Mouse (Mus musculus) hindbrain, embryonic 12.5 days (tissue): Measurements from ENCODE around the gene Fam133b. TPM values are rescaled to one million over a fixed set of nuclear protein-coding genes. Genes with fewer than 3 reads are reported as not detected.

Experiments
- ATAC-seq: fragments of 200-750 bp; cut with Nextera tagmentation; 2 replicates; pipeline ENCODE4 v1.8.0; 2017; ENCODE audit warnings: moderate TSS enrichment; ENCODE audit not compliant: low FRiP score
- H3K27ac ChIP-seq: fragments of 300-500 bp; sonication (generic); 2 replicates; pipeline ENCODE4 v1.5.1; 2016; ENCODE audit warnings: mild to moderate bottlenecking
- H3K27me3 ChIP-seq: fragments of 300-500 bp; sonication (generic); 2 replicates; pipeline ENCODE4 v1.6.1; 2016; ENCODE audit warnings: mild to moderate bottlenecking
- H3K36me3 ChIP-seq: fragments of 300-500 bp; sonication (generic); 2 replicates; pipeline ENCODE4 v1.6.1; 2016; ENCODE audit warnings: mild to moderate bottlenecking
- H3K4me1 ChIP-seq: fragments of 300-500 bp; sonication (generic); 2 replicates; pipeline ENCODE4 v1.6.1; 2016
- H3K4me2 ChIP-seq: fragments of 300-500 bp; sonication (generic); replicated peaks from 2 replicates; pipeline ENCODE4 v1.6.1; 2016; ENCODE audit warnings: mild to moderate bottlenecking
- H3K4me3 ChIP-seq: fragments of 300-500 bp; sonication (generic); 2 replicates; pipeline ENCODE4 v1.5.1; 2016; ENCODE audit warnings: mild to moderate bottlenecking
- H3K9ac ChIP-seq: fragments of 300-500 bp; sonication (generic); 2 replicates; pipeline ENCODE4 v1.6.1; 2016; ENCODE audit warnings: mild to moderate bottlenecking, moderate library complexity
- H3K9me3 ChIP-seq: fragments of 300-500 bp; sonication (generic); replicated peaks from 2 replicates; pipeline ENCODE4 v1.6.1; 2016; ENCODE audit warnings: mild to moderate bottlenecking
- WGBS: fragments of 180-500 bp; shearing (Covaris S2); methylation state at CpG from one replicate; pipeline ENCODE4 v1.1.7; 2016; 5-methylcytosine and 5-hydroxymethylcytosine counted together
- polyA plus RNA-seq: library from polyadenylated mRNA; unstranded; fragments of >200 nt; fragmentation: Nextera tagmentation; extraction: Ambion mirVana; gene quantifications from 2 replicates; pipeline ENCODE4 v1.2.1, GENCODE M21; 2016

The Fam133b gene
- polyA plus RNA-seq, 1 experiment from 2014 or later: 32.4 TPM

DNA sequence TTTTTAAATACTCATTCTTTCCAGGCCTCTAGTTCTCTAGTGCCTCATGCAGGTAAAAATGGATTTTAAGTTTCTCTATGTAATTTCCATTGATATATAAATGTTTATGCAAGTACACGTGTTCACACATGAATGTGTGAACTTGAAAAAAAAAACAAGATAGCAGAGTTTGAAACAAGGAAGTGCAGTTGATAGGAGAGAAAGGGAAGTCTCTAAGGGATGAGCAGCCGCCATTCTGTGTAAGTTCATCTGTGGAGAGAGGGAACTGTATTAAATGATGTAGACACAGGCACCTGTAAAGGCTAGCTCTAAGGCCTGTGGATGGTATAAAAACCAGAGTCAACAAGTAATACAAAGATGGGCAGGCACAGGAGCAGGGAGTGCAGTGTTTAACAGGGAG, 38.1 kb upstream of the Fam133b start:
- ATAC-seq: no peak
- Histone ChIP-seq H3K36me3 (no peaks in the 10 kb centered on the region), H3K4me3 (no peak overlapping the region), H3K4me1 (peaks cover 4% of the 10 kb centered on the region; the same call in 1 of the 2 replicates), H3K27ac (no peak overlapping the region), H3K27me3 (no peaks in the 10 kb centered on the region), H3K9me3 (no peaks in the 10 kb centered on the region), H3K4me2 (no peak overlapping the region), H3K9ac (no peak overlapping the region)
- 80% methylated on average over 2 of the region's 2 CpGs for WGBS

DNA sequence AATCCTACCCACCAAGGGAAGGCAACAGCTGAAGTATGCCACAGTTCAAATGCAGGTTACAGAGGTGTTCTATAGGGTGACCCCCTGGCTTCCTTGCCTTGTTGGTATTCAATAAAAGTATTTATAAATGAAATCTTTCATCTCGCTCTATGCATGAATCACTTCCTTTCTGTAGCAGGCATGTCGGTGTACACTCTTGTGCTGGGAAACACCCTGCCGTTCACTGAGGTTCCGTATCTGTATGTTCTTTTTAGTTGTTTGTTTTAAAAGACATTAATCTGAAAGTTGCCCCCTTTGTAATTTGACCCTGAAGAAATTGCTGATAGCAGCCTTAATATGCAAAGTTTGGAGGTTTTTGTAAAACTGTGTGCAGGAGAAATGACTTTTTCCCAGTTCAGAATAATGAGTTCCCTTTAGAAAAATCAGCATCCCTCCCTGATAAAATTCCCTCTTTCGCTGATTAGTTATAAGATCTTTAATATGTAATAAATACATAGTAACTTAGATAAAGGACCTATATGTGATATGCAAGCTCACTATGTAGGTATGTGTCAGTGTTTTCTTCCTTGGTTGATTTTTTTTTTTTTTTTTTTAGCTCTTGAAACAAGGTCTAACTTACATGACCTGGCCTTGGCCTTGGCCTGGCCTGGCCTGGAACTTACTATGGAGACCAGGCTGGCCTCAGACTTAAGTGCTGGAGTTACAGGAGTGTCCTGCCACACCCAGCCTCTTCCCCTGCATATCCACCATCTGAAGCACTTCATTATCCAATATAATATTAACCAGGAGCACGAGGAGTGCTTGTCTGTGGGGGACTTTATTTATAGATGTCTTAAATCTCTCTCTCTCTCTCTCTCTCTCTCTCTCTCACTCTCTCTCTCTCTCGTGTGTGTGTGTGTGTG, 34.9 kb upstream of the Fam133b start:
- 77% methylated on average over 6 of the region's 7 CpGs for WGBS
- no peak for ATAC-seq
- Histone ChIP-seq H3K9me3 (no peaks in the 10 kb centered on the region), H3K4me2 (no peak overlapping the region), H3K9ac (no peak overlapping the region), H3K36me3 (no peaks in the 10 kb centered on the region), H3K4me3 (no peak overlapping the region), H3K27ac (no peak overlapping the region), H3K4me1 (no peaks in the 10 kb centered on the region), H3K27me3 (no peaks in the 10 kb centered on the region)

DNA sequence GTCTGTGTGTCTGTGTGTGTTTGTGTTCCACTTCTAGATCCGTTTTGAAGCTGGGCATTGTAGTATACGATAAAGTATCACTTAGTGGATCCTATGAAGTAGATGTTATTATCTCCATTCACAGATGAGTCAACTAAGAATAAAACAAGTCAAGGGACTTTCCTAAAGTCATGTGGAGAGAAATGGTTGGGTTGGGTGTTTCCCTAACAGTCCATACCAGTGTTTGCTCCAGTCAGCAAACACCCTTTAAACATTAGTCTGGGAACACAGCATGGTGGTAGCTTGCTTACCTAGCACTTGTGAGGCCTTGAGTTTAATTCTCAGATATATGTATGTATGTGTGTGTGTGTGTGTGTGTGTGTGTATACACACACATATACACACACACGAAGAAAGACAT, 34.1 kb upstream of the Fam133b start:
- Histone ChIP-seq H3K27me3 (no peaks in the 10 kb centered on the region), H3K4me1 (no peaks in the 10 kb centered on the region), H3K4me3 (no peak overlapping the region), H3K4me2 (no peak overlapping the region), H3K9me3 (no peaks in the 10 kb centered on the region), H3K27ac (no peak overlapping the region), H3K36me3 (no peaks in the 10 kb centered on the region), H3K9ac (no peak overlapping the region)
- no peak for ATAC-seq
- WGBS: 84% methylated on average over 3 of the region's 3 CpGs

DNA sequence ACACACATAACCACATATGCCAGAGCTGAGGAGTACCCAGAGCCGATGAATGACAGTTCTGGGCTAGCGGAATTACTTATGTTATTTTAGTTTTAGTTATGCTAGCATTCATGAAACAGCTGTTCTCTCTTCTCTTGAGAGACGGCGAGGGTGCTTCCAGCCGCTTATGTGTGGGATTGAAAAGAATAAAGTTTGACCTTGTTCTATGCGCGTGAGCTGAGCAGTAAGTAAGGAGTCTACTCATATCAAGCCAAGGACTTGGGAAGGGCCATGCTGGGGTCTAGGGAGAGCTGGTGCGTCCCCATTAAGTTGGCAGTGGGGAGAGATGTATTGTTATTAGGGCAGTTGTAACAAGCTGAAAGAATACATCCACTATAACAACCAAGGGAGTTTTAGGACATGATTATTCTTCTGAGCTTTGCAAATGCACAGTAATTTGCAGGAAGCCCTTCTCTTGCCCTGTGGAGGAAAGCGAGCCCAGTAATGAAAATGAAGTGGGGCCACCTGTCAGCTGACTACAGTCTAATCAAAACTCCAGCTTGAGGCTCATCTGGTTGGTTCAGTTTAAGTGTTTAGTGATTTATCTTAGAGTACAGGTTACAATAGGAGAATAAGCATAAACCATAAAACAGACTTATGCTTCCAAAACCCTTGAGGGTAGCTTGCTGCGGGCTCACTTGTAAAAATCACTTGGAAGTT, 32.4 kb upstream of the Fam133b start:
- Histone ChIP-seq H3K9ac (no peak overlapping the region), H3K27ac (no peak overlapping the region), H3K27me3 (no peaks in the 10 kb centered on the region), H3K4me3 (no peak overlapping the region), H3K9me3 (no peaks in the 10 kb centered on the region), H3K4me2 (no peak overlapping the region), H3K4me1 (no peaks in the 10 kb centered on the region), H3K36me3 (no peaks in the 10 kb centered on the region)
- WGBS: 85% methylated on average over 10 of the region's 10 CpGs
- ATAC-seq: no peak

DNA sequence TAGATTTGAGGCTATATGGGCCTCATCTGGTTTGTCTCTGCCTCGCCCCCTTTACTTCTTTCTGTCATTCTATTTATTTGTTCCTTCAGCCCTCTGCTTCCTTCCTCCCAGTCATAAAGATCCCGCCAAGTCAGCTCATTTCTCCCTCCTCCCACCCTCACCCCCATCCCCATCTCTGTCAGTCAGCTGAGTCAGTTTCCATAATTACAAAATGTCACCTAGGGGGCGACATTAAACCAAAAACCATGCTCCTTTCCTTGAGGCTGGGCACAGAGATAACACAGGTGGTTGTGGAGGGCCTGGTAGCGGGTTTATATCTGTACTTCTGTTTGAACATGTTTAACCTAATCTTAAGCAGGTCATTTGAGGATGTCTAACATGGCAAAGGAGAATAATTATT, 31.0 kb upstream of the Fam133b start:
- no peaks in the 10 kb centered on the region for H3K4me1 ChIP-seq
- no peak overlapping the region for H3K4me2 ChIP-seq
- H3K27ac ChIP-seq: no peak overlapping the region
- no peaks in the 10 kb centered on the region for H3K9me3 ChIP-seq
- 54% methylated on average over 4 of the region's 4 CpGs for WGBS
- no peak for ATAC-seq
- no peaks in the 10 kb centered on the region for H3K36me3 ChIP-seq
- no peaks in the 10 kb centered on the region for H3K27me3 ChIP-seq
- no peak overlapping the region for H3K9ac ChIP-seq
- no peak overlapping the region for H3K4me3 ChIP-seq

DNA sequence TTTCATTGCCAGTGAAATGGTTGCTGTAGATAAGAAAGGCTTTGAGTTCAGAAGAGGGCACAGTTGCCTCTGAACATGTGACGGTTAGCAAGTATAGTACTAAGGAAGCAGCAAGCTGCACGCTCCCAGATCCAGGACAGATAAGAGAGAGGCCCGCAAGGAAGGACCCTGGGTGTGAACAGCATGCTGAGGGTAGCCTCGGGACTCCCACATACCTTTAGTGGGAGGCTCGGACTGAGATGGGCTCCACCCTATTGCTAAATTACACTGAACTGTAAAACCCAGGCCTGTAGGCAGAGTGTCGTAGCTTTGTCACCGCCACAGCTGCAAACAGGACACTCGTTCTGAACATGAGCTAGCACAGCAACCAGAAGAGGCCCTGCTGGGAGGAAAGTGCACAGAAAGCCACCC, 28.7 kb upstream of the Fam133b start:
- Histone ChIP-seq H3K9me3 (no peaks in the 10 kb centered on the region), H3K27me3 (no peaks in the 10 kb centered on the region), H3K9ac (no peak overlapping the region), H3K36me3 (no peaks in the 10 kb centered on the region), H3K4me1 (no peaks in the 10 kb centered on the region), H3K4me2 (no peak overlapping the region), H3K4me3 (no peak overlapping the region), H3K27ac (no peak overlapping the region)
- no peak for ATAC-seq
- WGBS: 79% methylated on average over 8 of the region's 8 CpGs

DNA sequence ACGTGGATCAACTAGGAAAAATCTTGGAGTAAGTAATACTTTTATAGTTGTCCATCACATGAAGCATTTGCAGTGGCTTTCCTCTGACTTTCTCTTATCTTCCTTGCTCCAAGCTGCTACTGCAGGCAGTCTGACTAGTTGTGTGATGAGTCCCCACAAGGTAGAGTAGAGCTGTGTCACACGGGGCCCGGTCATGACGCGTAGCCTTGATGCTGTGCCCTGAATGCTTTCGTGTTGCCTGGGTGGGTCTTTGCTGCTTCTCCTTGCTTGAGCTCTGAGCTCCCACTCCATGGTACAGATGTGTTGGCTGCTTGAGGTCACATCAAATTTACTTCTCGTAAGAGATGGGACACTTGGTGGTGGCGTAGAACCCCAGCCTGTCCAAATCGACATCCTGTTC, 28.2 kb upstream of the Fam133b start:
- no peak for ATAC-seq
- Histone ChIP-seq H3K4me1 (no peaks in the 10 kb centered on the region), H3K9me3 (no peaks in the 10 kb centered on the region), H3K27me3 (no peaks in the 10 kb centered on the region), H3K4me2 (no peak overlapping the region), H3K4me3 (no peak overlapping the region), H3K9ac (no peak overlapping the region), H3K27ac (no peak overlapping the region), H3K36me3 (no peaks in the 10 kb centered on the region)
- 89% methylated on average over 9 of the region's 9 CpGs for WGBS

DNA sequence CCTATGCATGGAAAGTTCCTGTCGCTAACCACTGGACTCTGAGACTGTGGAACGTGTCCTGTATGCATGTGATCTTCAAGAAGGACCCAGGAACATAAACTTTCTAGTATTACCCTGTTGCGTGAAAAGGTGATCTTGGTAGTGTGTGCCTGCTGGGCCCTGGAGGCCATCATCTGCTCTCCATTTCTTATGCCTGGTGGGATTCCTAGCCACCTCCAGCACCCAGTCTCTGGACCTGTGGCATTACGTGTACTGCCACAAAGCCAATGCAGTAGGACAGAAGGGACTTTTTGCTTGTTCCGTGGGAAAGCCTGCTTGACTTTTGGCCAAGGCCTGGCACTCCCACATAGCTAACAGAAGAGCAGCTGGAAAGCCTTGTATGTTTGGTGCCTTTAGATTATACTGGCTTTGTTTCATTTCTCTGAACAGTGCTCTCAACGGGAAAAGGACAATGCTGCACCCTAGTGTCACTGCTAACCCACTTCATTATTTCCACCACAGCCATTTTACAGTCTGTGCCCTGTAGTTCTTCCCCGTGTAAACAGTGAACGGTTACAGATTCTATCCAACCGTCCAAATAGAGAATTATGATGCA, 27.1 kb upstream of the Fam133b start:
- Histone ChIP-seq H3K36me3 (no peaks in the 10 kb centered on the region), H3K4me2 (no peak overlapping the region), H3K9me3 (no peaks in the 10 kb centered on the region), H3K4me3 (no peak overlapping the region), H3K4me1 (no peaks in the 10 kb centered on the region), H3K27me3 (no peaks in the 10 kb centered on the region), H3K9ac (no peak overlapping the region), H3K27ac (no peak overlapping the region)
- ATAC-seq: peak; percentile 58
- 71% methylated on average over 9 of the region's 9 CpGs for WGBS

DNA sequence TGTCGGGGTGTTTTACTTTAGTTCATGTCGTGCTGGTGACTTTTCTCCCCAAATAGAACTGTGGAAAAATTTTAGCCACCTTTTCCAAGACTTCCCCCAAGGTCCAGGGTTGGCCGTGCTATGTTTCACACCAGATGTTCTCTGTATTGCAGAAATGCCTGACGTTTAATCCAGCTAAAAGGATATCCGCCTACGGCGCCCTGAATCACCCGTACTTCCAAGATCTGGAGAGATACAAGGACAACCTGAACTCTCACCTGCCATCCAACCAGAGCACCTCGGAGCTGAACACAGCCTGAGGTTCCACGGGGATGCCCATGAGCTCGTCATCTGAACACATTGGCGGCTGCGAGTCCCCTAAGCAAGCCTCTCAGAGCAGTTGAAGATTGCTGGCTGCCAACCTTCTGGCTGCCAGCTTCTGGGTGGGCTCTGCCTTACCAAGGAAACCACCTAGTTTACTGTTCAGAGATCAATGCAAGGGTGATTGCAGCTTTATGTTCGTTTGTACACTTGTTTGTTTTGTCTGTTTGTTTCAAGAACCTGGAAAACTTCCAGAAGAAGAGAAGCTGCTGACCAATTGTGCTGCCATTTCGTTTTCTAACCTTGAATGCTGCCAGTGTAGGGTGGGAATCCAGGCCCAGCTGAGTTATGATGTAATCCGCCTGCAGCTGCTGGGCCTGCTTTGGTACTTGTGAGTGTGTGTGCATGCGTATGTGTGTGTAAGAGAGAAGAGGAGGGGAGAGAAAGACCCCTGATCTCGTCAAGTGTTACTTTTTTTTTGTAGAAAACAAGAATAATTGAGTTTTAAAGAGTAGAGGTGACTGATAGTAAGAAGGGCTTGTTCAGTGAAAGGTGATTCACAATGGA, 22.9 kb upstream of the Fam133b start:
- Histone ChIP-seq H3K4me3 (no peak overlapping the region), H3K4me1 (no peaks in the 10 kb centered on the region), H3K27ac (no peak overlapping the region), H3K9ac (no peak overlapping the region), H3K4me2 (no peak overlapping the region), H3K9me3 (no peaks in the 10 kb centered on the region), H3K36me3 (no peaks in the 10 kb centered on the region), H3K27me3 (no peaks in the 10 kb centered on the region)
- 89% methylated on average over 18 of the region's 18 CpGs for WGBS
- no peak for ATAC-seq

DNA sequence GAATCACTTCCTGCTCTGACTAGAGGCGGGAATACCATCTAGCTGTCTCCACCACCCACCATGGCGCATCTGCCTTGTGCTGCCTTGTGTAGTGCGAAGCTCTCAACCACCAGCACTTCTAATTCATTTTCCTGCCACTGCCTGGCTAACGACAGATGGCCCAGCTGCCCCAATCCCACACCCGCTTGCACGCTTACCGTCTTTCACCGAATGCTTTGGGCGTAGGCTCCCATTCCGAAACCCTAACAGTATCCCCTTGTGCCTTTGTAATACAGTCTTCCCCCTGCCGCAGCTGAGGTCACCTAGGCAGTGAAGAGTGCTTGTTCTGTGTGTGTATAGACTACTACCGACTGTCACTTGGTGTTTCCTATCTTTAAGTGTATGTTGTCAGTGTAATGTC, 21.9 kb upstream of the Fam133b start:
- ATAC-seq: no peak
- H3K4me1 ChIP-seq: no peaks in the 10 kb centered on the region
- 78% methylated on average over 12 of the region's 12 CpGs for WGBS
- H3K4me2 ChIP-seq: no peak overlapping the region
- H3K27ac ChIP-seq: no peak overlapping the region
- no peaks in the 10 kb centered on the region for H3K27me3 ChIP-seq
- H3K9me3 ChIP-seq: no peaks in the 10 kb centered on the region
- no peak overlapping the region for H3K9ac ChIP-seq
- H3K36me3 ChIP-seq: no peaks in the 10 kb centered on the region
- H3K4me3 ChIP-seq: no peak overlapping the region

DNA sequence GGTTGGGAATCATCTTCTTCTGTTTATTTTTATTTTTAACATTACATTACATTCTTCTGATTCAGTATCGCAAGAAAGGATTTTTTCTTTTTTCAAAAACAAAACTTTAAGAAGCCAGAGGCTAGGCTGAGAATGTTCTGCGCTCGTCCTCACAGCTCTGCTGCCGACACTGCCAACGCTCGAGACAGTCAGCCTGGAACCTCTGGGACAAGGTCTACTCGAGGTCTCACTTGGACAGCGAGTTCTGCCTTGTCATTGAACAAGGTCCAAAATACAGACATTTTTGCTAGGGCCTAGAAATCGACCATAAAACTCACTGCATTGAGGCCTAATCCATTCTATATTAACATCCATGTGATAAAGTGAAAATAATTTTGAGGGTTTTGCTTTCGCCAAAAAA, 20.8 kb upstream of the Fam133b start:
- Histone ChIP-seq H3K27ac (no peak overlapping the region), H3K4me3 (no peak overlapping the region), H3K27me3 (no peaks in the 10 kb centered on the region), H3K36me3 (no peaks in the 10 kb centered on the region), H3K9me3 (no peaks in the 10 kb centered on the region), H3K4me1 (peaks cover 7% of the 10 kb centered on the region), H3K9ac (no peak overlapping the region), H3K4me2 (no peak overlapping the region)
- WGBS: 94% methylated on average over 10 of the region's 10 CpGs
- ATAC-seq: no peak
